Mouse (Mus musculus) cerebellum, adult 2 months (tissue): ENCODE measurements around the gene Cep131. TPM values are rescaled to one million over a fixed set of nuclear protein-coding genes. Genes with fewer than 3 reads are reported as not detected.

ENCODE experiments used
- DNase-seq, 2 experiments: peaks; one replicate each; pipeline ENCODE4 v3.0.0; 2021
- H3K27ac ChIP-seq: fragments of 200-500 bp; 2 replicates; pipeline ENCODE4 v1.5.1; 2012; ENCODE audit warnings: low read length, control low read depth, inconsistent platforms; ENCODE audit not compliant: insufficient read depth
- H3K27me3 ChIP-seq: fragments of 200-500 bp; 2 replicates; pipeline ENCODE4 v1.6.1; 2012; ENCODE audit warnings: inconsistent platforms, mild to moderate bottlenecking, low read length, moderate library complexity; ENCODE audit not compliant: control insufficient read depth, insufficient read depth
- H3K4me1 ChIP-seq: fragments of 200-500 bp; 2 replicates; pipeline ENCODE4 v1.6.1; 2011; ENCODE audit warnings: low read length; ENCODE audit not compliant: control insufficient read depth, insufficient read depth
- H3K4me3 ChIP-seq: fragments of 200-500 bp; replicated peaks from 2 replicates; pipeline ENCODE3; 2011; ENCODE audit warnings: mild to moderate bottlenecking, low read depth, low read length, control low read depth; ENCODE audit not compliant: insufficient read depth
- CTCF ChIP-seq: fragments of 200-500 bp; IDR thresholded peaks from 2 replicates; pipeline ENCODE4 v1.5.1; 2011; ENCODE audit warnings: low read depth, mild to moderate bottlenecking, control low read depth, low read length, moderate library complexity, borderline replicate concordance; ENCODE audit not compliant: insufficient read depth
- POLR2A ChIP-seq: fragments of 200-500 bp; IDR thresholded peaks from 2 replicates; pipeline ENCODE4 v1.6.1; 2011; ENCODE audit warnings: low read length, control low read depth, borderline replicate concordance; ENCODE audit not compliant: insufficient read depth
- WGBS: fragments of 180-500 bp; shearing (Covaris S2); methylation state at CpG from one replicate; pipeline ENCODE4 v1.1.7; 2018; 5-methylcytosine and 5-hydroxymethylcytosine counted together
- polyA plus RNA-seq: library from polyadenylated mRNA; depleted of rRNA; stranded (reverse); fragments of >200 nt; gene quantifications from 2 replicates; pipeline ENCODE4 v1.2.3, GENCODE M21; 2012

The Cep131 gene
- polyA plus RNA-seq, 1 experiment, result 33.0 TPM

DNA sequence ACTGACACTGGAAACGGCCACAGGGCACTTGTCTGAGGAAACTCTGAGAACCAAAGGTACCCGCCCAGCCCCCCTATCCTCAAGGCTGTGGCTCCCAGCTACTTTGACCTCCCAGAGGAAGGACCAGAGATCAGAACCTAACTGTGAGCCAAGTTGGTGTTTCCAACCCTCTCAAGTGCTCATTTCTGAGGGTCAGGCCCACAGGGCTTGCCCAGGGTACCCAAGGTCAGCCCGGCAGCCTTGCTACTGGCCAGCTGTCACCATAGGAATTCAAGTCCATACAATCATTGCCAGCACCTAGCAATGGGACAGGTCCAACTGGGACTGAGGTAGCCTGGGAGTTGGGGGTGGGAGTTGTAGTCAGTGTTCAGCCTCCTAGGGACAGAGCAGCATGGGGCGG lies 4.0 kb upstream of the Cep131 start:
- no peak for DNase-seq
- Histone ChIP-seq H3K4me1 (peaks cover 10% of the 10 kb centered on the region), H3K27me3 (no peaks in the 10 kb centered on the region), H3K4me3 (no peak overlapping the region), H3K27ac (no peak overlapping the region)
- WGBS, result 85% methylated on average over 4 of the region's 4 CpGs
- TF ChIP-seq CTCF (no peak), POLR2A (no peak)

DNA sequence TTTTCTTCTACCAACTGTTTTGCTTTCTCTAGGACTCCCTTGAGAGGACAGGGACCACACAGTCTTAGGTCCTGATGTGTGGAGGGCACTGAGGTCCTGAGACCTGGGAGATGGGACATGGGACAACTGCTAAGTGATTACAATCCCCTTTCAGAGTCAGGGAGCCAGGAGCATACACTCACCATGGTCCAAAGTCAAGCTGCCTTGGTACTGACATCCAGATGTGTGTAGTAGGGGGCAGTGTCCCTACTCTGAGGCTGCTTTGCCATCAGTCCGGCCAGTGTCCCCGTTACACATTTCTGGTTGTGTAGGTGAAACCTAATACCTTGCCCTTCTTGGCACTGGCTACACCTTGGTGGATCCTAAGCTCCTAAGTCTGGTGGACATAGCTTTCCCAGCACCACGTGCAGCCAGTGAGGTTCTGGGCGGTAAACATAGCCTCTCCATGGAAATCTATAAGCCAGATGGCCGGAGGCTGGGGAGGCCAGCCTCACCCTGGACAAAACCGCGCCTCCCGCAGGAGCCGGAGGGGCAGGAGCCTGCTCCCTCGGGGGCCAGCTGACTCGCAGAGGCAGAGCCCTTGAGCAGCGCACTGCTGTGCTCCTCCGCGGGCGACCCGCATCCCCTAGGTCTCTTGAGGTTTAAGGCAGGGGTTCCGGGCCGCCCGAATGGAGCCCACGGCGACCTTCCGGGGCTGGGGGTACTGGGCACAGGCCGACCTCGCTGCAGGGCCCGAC lies 568 bp downstream of the Cep131 start:
- Histone ChIP-seq H3K4me1 (peaks cover 16% of the 10 kb centered on the region), H3K27me3 (no peaks in the 10 kb centered on the region), H3K27ac (peak overlapping the region; percentile 84), H3K4me3 (peak overlapping the region; percentile 65)
- peak; percentile 76 to 77 for DNase-seq
- TF ChIP-seq POLR2A, result no peak
- no peak for TF ChIP-seq CTCF
- WGBS, result 1% methylated on average over 25 of the region's 25 CpGs

- peaks cover 9% of the 10 kb centered on the region for H3K4me1 ChIP-seq
- H3K27me3 ChIP-seq, result no peaks in the 10 kb centered on the region
- 82% methylated on average over 6 of the region's 6 CpGs for WGBS
- no peak overlapping the region for H3K4me3 ChIP-seq
- no peak for DNase-seq
- no peak for TF ChIP-seq CTCF
- no peak overlapping the region for H3K27ac ChIP-seq
Measured at GRCm38 (mm10) chr11:120080282-120080681, 6.3 kb downstream of the Cep131 start.

DNA sequence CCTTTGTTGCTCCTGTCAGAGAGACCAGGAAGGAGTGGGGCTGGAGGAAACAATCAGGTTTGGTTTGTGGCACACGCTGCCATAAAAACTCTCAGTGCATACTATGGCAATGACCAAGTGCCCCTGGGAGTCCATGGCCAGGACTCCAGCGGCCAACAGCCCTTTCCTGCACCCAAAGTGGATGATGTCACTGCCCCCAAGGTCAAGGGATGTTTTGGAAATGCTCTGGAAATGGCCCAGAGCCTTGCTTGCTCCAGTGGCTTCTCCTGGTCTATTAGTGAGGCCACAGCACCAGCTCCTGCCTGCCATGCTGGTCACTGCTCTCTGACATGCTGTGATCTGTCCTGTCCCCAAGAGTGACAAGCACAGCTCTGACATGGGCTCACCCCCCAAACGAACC lies 10.4 kb downstream of the Cep131 start:
- H3K27me3 ChIP-seq, result no peaks in the 10 kb centered on the region
- H3K4me1 ChIP-seq, result no peaks in the 10 kb centered on the region
- no peak overlapping the region for H3K27ac ChIP-seq
- WGBS, result 85% methylated on average over 3 of the region's 3 CpGs
- no peak for TF ChIP-seq CTCF
- TF ChIP-seq POLR2A, result no peak
- no peak for DNase-seq
- no peak overlapping the region for H3K4me3 ChIP-seq

GRCm38 (mm10) chr11:120072986-120073647 lies 13.5 kb downstream of the Cep131 start:
- H3K4me3 ChIP-seq, result no peak overlapping the region
- no peak for DNase-seq
- H3K27me3 ChIP-seq, result no peaks in the 10 kb centered on the region
- WGBS, result 83% methylated on average over 9 of the region's 9 CpGs
- TF ChIP-seq POLR2A (no peak), CTCF (no peak)
- H3K4me1 ChIP-seq, result no peaks in the 10 kb centered on the region
- no peak overlapping the region for H3K27ac ChIP-seq

DNA sequence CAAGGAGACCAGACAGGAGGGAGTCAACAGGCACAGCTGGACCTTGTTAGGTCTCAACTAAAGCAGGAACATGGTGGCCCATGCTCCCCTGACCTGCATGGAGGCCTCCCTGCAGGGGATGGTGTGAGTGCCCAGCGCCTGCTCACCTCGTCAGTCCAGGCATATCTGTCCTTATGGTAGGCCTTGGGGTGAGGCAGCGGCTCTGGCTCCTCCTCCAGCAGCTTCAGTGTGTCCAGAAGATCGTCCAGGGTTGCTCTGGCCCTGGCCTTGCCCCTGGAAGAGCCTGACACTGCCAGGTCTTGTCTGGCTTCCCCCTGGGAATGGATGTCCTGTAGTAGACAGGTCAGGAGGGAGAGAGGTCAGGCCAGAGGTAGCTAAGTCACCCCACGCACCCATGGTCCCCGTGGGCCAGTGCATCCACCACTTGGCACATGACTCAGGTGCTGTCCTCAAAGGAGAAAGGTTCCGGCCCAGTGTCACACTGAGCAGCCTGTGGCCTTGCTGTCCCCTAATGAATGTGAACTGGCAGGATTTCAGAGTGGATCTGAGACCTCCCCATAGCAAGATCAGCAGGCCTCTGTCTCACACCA lies 14.8 kb downstream of the Cep131 start:
- WGBS, result 78% methylated on average over 7 of the region's 7 CpGs
- no peak for DNase-seq
- Histone ChIP-seq H3K4me3 (no peak overlapping the region), H3K27me3 (no peaks in the 10 kb centered on the region), H3K27ac (no peak overlapping the region), H3K4me1 (no peaks in the 10 kb centered on the region)
- no peak for TF ChIP-seq POLR2A
- no peak for TF ChIP-seq CTCF

DNA sequence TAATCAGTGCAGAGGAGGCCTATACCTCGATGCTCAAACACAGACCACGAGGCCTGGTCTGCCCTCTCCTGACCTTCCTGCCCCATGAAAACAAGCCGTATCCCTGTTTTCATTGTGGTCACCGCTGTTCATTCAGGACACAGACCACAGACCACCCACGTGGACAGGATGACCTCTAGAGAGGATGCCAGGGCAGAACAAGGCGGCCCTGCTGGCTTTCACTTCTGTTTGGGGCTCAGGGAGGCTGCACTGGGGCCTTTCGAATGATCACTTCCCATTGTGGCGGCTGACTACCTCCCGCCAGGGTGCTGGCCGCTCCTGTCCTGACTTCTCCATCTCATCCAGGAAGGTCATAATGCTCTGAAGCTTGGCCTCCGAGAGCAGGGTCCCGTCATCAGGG lies 15.6 kb downstream of the Cep131 start:
- H3K27ac ChIP-seq, result no peak overlapping the region
- WGBS, result 50% methylated on average over 12 of the region's 12 CpGs
- no peak overlapping the region for H3K4me3 ChIP-seq
- TF ChIP-seq CTCF (no peak), POLR2A (no peak)
- H3K4me1 ChIP-seq, result peaks cover 4% of the 10 kb centered on the region; the same call in 1 of the 2 replicates
- no peaks in the 10 kb centered on the region for H3K27me3 ChIP-seq
- no peak for DNase-seq

GRCm38 (mm10) chr11:120070286-120070930 lies 16.2 kb downstream of the Cep131 start:
- Histone ChIP-seq H3K27me3 (no peaks in the 10 kb centered on the region), H3K27ac (no peak overlapping the region), H3K4me3 (no peak overlapping the region), H3K4me1 (peaks cover 11% of the 10 kb centered on the region)
- no peak for DNase-seq
- TF ChIP-seq CTCF, result no peak
- 85% methylated on average over 27 of the region's 27 CpGs for WGBS
